In the genomic region with DNA sequence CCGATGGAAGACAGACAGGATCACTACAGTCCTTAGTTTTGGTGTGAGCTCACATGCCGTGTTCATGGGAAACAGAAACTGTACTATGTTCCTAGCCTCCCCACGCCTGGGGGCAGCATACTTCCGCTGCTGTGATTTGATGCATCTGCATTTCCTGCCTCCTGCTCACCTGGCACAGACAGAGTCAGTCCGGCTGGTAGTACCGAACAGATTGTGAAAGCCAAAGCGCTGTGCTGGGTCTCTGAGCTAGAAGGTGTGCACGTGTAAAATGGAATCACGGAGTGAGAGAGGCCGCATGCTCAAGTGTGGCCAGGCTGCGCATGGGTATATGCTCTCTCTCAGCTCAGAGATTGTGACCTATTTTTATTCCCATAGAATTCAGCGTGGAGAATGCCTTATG, we compare ENCODE assay signal across 23 mouse cellular contexts.
DNase-seq lines count a peak whose midpoint lies in the region; ATAC-seq and TF ChIP-seq lines count a peak whose summit lies in the region.
"Had no signal": no experiment of that assay in that cellular context is flagged by ENCODE, and none has a peak within 500 bp of the region (broad histone marks: within the 10 kb centered on the region; RNA-seq: fewer than 3 reads in every experiment).

No protein-coding gene starts in this region.

- H3K4me1 ChIP-seq in lung, postnatal 0 days (ENCODE audit: insufficient read depth, low read depth, low read length): no peaks in the 10 kb centered on the region; the same call in 1 of the 2 replicates
- H3K4me1 ChIP-seq: embryonic facial prominence, embryonic 15.5 days; heart, embryonic 13.5 days; neural tube, embryonic 13.5 days; stomach, embryonic 15.5 days had no signal

- H3K4me3 ChIP-seq in lung, postnatal 0 days (ENCODE audit: low read depth, low read length): no peak overlapping the region
- H3K4me3 ChIP-seq: embryonic facial prominence, embryonic 15.5 days; gastrocnemius, adult 2 months; heart, embryonic 13.5 days; neural tube, embryonic 13.5 days; stomach, embryonic 15.5 days had no signal

- no peaks in the 10 kb centered on the region for H3K27me3 ChIP-seq in lung, postnatal 0 days (replicated peaks; ENCODE audit: insufficient read depth, low read length)
- H3K27me3 ChIP-seq: embryonic facial prominence, embryonic 15.5 days; heart, embryonic 13.5 days; neural tube, embryonic 13.5 days; stomach, embryonic 15.5 days had no signal

- H3K9me3 ChIP-seq in lung, postnatal 0 days (ENCODE audit: low read length): no peaks in the 10 kb centered on the region
- H3K9me3 ChIP-seq: embryonic facial prominence, embryonic 15.5 days; heart, embryonic 13.5 days; neural tube, embryonic 13.5 days; stomach, embryonic 15.5 days had no signal

- TF ChIP-seq CTCF in lung, postnatal 0 days (IDR thresholded peaks at IDR 0.05): no peak

- no peak overlapping the region for H3K9ac ChIP-seq in lung, postnatal 0 days (replicated peaks; ENCODE audit: low read depth)
- H3K9ac ChIP-seq: embryonic facial prominence, embryonic 15.5 days; forebrain, postnatal 0 days; heart, embryonic 13.5 days; neural tube, embryonic 13.5 days; stomach, embryonic 15.5 days had no signal

- peak; percentile 28 for DNase-seq in heart, adult 11 months
- no peak for DNase-seq in heart, postnatal 10 days
- DNase-seq in lung, postnatal 0 days (ENCODE audit: low spot score): no peak
- DNase-seq in lung, postnatal 25 days (ENCODE audit: low spot score): no peak
- DNase-seq in brain, adult 2 months (ENCODE audit: low read depth, low spot score): peak; percentile 63
- peak; percentile 33 to 40 for DNase-seq in cerebellum, postnatal 10 days
- no peak for DNase-seq in ovary, postnatal 10 days (ENCODE audit: low spot score)
- no peak for DNase-seq in urinary bladder, postnatal 10 days (ENCODE audit: low spot score)
- DNase-seq: B cell, adult 2 months; forebrain, postnatal 0 days; gastrocnemius, adult 2 months; heart, postnatal 4 days; kidney, adult 9 months; kidney, postnatal 36 days; lung, adult 18-20 months; lung, postnatal 36 days; right cerebral cortex, postnatal 25 days; thymus, adult 2 months had no signal

- no peak overlapping the region for H3K4me2 ChIP-seq in lung, postnatal 0 days (replicated peaks; ENCODE audit: low read depth, low read length)
- H3K4me2 ChIP-seq: embryonic facial prominence, embryonic 15.5 days; heart, embryonic 13.5 days; liver, embryonic 11.5 days; neural tube, embryonic 13.5 days; stomach, embryonic 15.5 days had no signal

- H3K27ac ChIP-seq in lung, postnatal 0 days (ENCODE audit: low read length): no peak overlapping the region
- H3K27ac ChIP-seq: embryonic facial prominence, embryonic 15.5 days; gastrocnemius, adult 2 months; heart, embryonic 13.5 days; neural tube, embryonic 13.5 days; stomach, embryonic 15.5 days had no signal

- intact Hi-C loops in heart, postnatal 10 days (cut with DNase I): no loop called here

- TF ChIP-seq EP300 in lung, postnatal 0 days (IDR thresholded peaks at IDR 0.05): no peak

- WGBS in lung, postnatal 0 days: 79% methylated on average over 12 of the region's 12 CpGs

- no peaks in the 10 kb centered on the region for H3K36me3 ChIP-seq in lung, postnatal 0 days (ENCODE audit: insufficient read depth, low read length)
- H3K36me3 ChIP-seq: embryonic facial prominence, embryonic 15.5 days; heart, embryonic 13.5 days; neural tube, embryonic 13.5 days; stomach, embryonic 15.5 days had no signal

- ATAC-seq in lung, postnatal 0 days: peak; percentile 20
- ATAC-seq: forebrain, postnatal 0 days had no signal

Comparison
In these comparisons a context has a peak if more than half of its experiments do, and no peak if none do; other contexts are left out.
1. DNase-seq: peak in heart, adult 11 months (single experiment), brain, adult 2 months (single experiment) and cerebellum, postnatal 10 days (2 of 2); none in heart, postnatal 10 days (0 of 2), lung, postnatal 0 days (single experiment), lung, postnatal 25 days (single experiment), ovary, postnatal 10 days (single experiment) and urinary bladder, postnatal 10 days (single experiment).